Mouse (Mus musculus) limb, embryonic 14.5 days (tissue): ENCODE measurements around the gene Tcea3. TPM values are rescaled to one million over a fixed set of nuclear protein-coding genes. Genes with fewer than 3 reads are reported as not detected.

ENCODE experiments used
- ATAC-seq: fragments of 200-750 bp; cut with Nextera tagmentation; 2 replicates; pipeline ENCODE4 v1.8.0; 2017; ENCODE audit warnings: low read depth, moderate number of reproducible peaks, moderate TSS enrichment; ENCODE audit not compliant: low FRiP score
- DNase-seq: peaks from one replicate; pipeline ENCODE4 v3.0.0-alpha.2; 2015; ENCODE audit warnings: low spot score
- H3K27ac ChIP-seq: fragments of 300-500 bp; sonication (generic); replicated peaks from 2 replicates; pipeline ENCODE4 v1.5.1; 2014; ENCODE audit warnings: low read depth, mild to moderate bottlenecking, low read length, moderate library complexity, mixed read lengths
- H3K27me3 ChIP-seq: fragments of 300-500 bp; sonication (generic); 2 replicates; pipeline ENCODE4 v1.6.1; 2014; ENCODE audit warnings: low read length, mixed read lengths; ENCODE audit not compliant: control insufficient read depth, insufficient read depth
- H3K36me3 ChIP-seq: fragments of 300-500 bp; sonication (generic); 2 replicates; pipeline ENCODE4 v1.6.1; 2014; ENCODE audit warnings: mild to moderate bottlenecking, low read length, moderate library complexity, mixed read lengths; ENCODE audit not compliant: control insufficient read depth, insufficient read depth
- H3K4me1 ChIP-seq: fragments of 300-500 bp; sonication (generic); 2 replicates; pipeline ENCODE4 v1.6.1; 2014; ENCODE audit warnings: antibody characterized with exemption, low read length, mixed read lengths; ENCODE audit not compliant: control insufficient read depth, insufficient read depth
- H3K4me2 ChIP-seq: fragments of 300-500 bp; sonication (generic); replicated peaks from 2 replicates; pipeline ENCODE4 v1.6.1; 2014; ENCODE audit warnings: low read depth, mild to moderate bottlenecking, low read length, moderate library complexity; ENCODE audit not compliant: severe bottlenecking
- H3K4me3 ChIP-seq: fragments of 300-500 bp; sonication (generic); replicated peaks from 2 replicates; pipeline ENCODE4 v1.5.1; 2014; ENCODE audit warnings: low read length
- H3K9ac ChIP-seq: fragments of 300-500 bp; sonication (generic); 2 replicates; pipeline ENCODE4 v1.6.1; 2014; ENCODE audit warnings: mild to moderate bottlenecking, low read depth, low read length, moderate library complexity; ENCODE audit not compliant: severe bottlenecking
- H3K9me3 ChIP-seq: fragments of 300-500 bp; sonication (generic); 2 replicates; pipeline ENCODE4 v1.6.1; 2016; ENCODE audit warnings: low read length; ENCODE audit not compliant: control insufficient read depth
- POLR2A ChIP-seq: fragments of 200-500 bp; IDR thresholded peaks from 2 replicates; pipeline ENCODE4 v1.8.0; 2012; ENCODE audit warnings: inconsistent platforms, mild to moderate bottlenecking, moderate library complexity, borderline replicate concordance; ENCODE audit not compliant: insufficient read depth, insufficient read length; ENCODE audit errors: extremely low read depth
- WGBS: fragments of 180-500 bp; shearing (Covaris S2); extraction: QIAGEN DNeasy Blood & Tissue Kit; methylation state at CpG from one replicate; pipeline ENCODE4 v1.1.7; 2014; 5-methylcytosine and 5-hydroxymethylcytosine counted together
- polyA plus RNA-seq, 2 experiments: library from polyadenylated mRNA; depleted of rRNA in 1 of 2; stranded (reverse) in 1 of 2; unstranded in 1 of 2; fragments of >200 nt; fragmentation: Nextera tagmentation in 1 of 2; extraction: Ambion mirVana in 1 of 2; gene quantifications; 2 replicates each; pipeline versions ENCODE4 v1.2.1 to v1.2.3; 2012 to 2014

Gene Tcea3
- polyA plus RNA-seq, 2 experiments: 8.0 to 20.6 TPM

DNA sequence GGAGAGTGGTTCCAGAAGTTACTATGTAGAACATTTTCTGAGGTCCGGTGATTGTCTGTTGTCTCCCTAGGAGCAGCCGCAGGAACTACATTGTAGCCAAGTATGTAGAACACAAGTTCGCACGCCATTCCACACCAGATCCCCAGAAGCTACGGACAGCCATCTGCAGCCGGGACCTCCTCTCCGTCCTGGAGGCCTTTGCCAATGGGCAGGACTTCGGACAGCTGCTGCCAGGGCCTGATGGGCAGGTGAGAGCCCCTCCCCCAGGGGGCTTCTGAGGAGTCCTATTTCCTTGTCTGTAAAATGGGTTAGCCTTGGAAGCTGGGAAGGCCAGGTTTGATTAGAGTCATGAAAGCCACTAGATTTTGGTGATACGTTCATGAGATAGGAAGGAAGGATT, 8.4 kb upstream of the Tcea3 start:
- Histone ChIP-seq H3K27ac (no peak overlapping the region), H3K9ac (no peak overlapping the region), H3K9me3 (no peaks in the 10 kb centered on the region), H3K4me3 (no peak overlapping the region), H3K36me3 (peaks cover 79% of the 10 kb centered on the region), H3K4me2 (no peak overlapping the region), H3K27me3 (peaks cover 17% of the 10 kb centered on the region), H3K4me1 (no peaks in the 10 kb centered on the region)
- 72% methylated on average over 9 of the region's 9 CpGs for WGBS
- TF ChIP-seq POLR2A: no peak
- ATAC-seq (no peak), DNase-seq (no peak)

DNA sequence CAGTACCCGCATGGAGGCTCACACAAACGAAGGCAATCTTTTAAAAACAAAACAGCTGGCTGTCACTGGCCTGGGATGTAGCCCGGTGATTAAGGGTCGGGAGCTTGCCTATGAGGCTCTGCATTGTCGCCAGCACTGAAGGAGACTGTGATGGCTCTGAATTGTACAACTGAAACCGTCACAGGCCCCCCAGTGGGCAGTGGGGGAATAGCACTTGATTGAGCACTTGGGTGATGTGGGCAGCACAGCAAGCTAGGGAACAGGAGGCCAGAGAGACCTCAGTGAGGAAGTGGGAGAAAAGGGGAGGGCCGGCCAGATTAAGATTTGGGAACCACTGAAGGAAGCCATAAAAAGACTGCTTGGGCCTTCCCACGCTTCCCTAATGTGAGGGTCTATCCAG, 7.9 kb upstream of the Tcea3 start:
- Histone ChIP-seq H3K36me3 (peaks cover 79% of the 10 kb centered on the region), H3K27ac (no peak overlapping the region), H3K4me3 (no peak overlapping the region), H3K4me1 (no peaks in the 10 kb centered on the region), H3K4me2 (no peak overlapping the region), H3K27me3 (peaks cover 18% of the 10 kb centered on the region), H3K9me3 (no peaks in the 10 kb centered on the region), H3K9ac (no peak overlapping the region)
- ATAC-seq: no peak; the same call in 1 of the 2 replicates
- 28% methylated on average over 8 of the region's 8 CpGs for WGBS
- DNase-seq: peak; percentile 82
- no peak for TF ChIP-seq POLR2A

DNA sequence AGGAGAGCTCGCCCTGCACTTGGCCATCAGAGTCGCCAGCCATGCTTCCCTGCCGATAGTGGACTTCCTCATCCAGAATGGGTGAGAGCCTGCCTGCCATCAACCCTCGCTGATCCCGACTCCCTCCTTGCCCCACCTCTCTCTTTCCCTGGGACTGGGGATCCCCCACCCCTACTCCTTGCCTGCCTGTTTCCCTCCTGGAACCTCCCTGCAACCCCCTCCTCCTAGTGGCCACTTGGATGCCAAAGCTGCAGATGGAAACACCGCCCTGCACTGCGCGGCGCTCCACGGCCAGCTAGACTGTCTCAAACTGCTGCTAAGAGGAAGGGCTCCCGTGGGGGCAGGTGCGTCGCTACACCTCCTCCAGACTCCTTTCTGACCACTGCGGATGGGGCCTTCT, 7.4 kb upstream of the Tcea3 start:
- H3K27me3 ChIP-seq: peaks cover 22% of the 10 kb centered on the region
- H3K4me1 ChIP-seq: no peaks in the 10 kb centered on the region
- H3K36me3 ChIP-seq: peaks cover 79% of the 10 kb centered on the region
- 64% methylated on average over 14 of the region's 14 CpGs for WGBS
- DNase-seq (no peak), ATAC-seq (no peak)
- no peak overlapping the region for H3K4me3 ChIP-seq
- H3K9ac ChIP-seq: no peak overlapping the region
- no peak for TF ChIP-seq POLR2A
- no peak overlapping the region for H3K27ac ChIP-seq
- H3K9me3 ChIP-seq: no peaks in the 10 kb centered on the region
- no peak overlapping the region for H3K4me2 ChIP-seq

DNA sequence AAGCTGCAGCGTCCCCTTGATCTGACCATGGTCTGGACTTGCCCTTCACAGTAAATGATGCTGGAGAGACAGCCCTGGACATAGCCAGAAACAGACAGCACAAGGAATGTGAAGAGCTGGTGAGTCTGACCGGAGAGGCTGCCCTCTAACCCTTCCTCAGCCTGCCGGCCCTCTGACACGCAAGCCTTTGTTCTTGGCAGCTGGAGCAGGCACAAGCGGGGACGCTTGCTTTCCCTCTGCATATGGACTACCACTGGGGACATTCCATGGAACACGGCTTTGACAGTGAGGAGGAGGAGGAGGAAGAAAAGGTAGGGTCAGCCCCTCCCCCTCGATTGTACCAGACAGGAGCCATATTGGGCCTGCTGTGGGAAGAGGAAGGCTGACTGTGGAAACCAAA, 6.6 kb upstream of the Tcea3 start:
- no peak overlapping the region for H3K4me3 ChIP-seq
- H3K36me3 ChIP-seq: peaks cover 79% of the 10 kb centered on the region
- 68% methylated on average over 8 of the region's 8 CpGs for WGBS
- DNase-seq (no peak), ATAC-seq (no peak)
- H3K9me3 ChIP-seq: no peaks in the 10 kb centered on the region
- H3K4me1 ChIP-seq: 0 out of 2 replicates have a peak, but pooled peaks cover 3% of the 10 kb centered on the region
- peaks cover 27% of the 10 kb centered on the region for H3K27me3 ChIP-seq
- H3K4me2 ChIP-seq: no peak overlapping the region
- no peak overlapping the region for H3K9ac ChIP-seq
- H3K27ac ChIP-seq: no peak overlapping the region
- no peak for TF ChIP-seq POLR2A

DNA sequence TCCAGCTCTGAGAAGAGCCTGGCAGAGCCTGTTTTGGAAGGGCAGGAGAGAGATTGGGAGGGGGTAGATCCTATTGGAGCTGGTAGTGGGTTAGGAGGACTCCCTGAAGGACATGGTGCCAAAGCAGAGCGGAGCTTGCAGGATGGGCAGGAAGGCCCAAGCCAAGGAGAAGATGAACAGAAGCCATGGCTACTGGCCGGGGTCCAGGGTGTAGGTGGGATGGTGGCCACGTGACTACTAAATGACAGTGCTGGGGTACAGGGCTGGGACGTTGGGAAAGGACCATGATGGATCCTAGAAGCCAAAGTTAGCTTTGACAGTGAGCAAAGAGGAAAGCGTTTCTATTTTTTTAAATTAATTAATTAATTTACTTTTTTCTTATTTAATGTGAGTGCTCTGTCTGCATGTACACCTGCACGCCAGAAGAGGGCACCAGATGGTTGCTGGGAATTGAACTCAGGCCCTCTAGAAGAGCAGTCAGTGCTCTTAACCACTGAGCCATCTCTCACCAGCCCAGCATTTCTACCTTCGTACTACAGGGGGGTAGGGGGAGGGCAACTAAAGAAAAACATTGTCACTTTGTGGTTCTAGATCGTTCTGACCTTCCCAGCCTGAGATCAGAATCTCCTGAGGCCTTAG, 5.3 kb upstream of the Tcea3 start:
- no peak for DNase-seq
- Histone ChIP-seq H3K4me1 (peaks cover 14% of the 10 kb centered on the region), H3K27me3 (peaks cover 40% of the 10 kb centered on the region), H3K9me3 (no peaks in the 10 kb centered on the region), H3K36me3 (peaks cover 72% of the 10 kb centered on the region), H3K4me2 (no peak overlapping the region), H3K4me3 (no peak overlapping the region), H3K27ac (no peak overlapping the region), H3K9ac (no peak overlapping the region)
- no peak for ATAC-seq
- no peak for TF ChIP-seq POLR2A
- 50% methylated on average over 8 of the region's 8 CpGs for WGBS
